Mouse (Mus musculus) spleen, adult 2 months (tissue): ENCODE measurements around the gene Ppp4r1. TPM values are rescaled to one million over a fixed set of nuclear protein-coding genes. Genes with fewer than 3 reads are reported as not detected.

ENCODE experiments used
- DNase-seq, 2 experiments: peaks; one replicate each; pipeline versions ENCODE4 v3.0.0 to v3.0.0-alpha.2; 2012 to 2021; ENCODE audit warnings: low spot score in 2 of 2, low read depth in 1 of 2
- H3K27ac ChIP-seq: fragments of 200-500 bp; 2 replicates; pipeline ENCODE4 v1.5.1; 2012; ENCODE audit warnings: low read length, inconsistent platforms; ENCODE audit not compliant: insufficient read depth
- H3K27me3 ChIP-seq: fragments of 200-500 bp; 2 replicates; pipeline ENCODE4 v1.6.1; 2012; ENCODE audit warnings: mild to moderate bottlenecking, moderate library complexity, low read length, inconsistent platforms; ENCODE audit not compliant: control insufficient read depth, insufficient read depth
- H3K36me3 ChIP-seq: fragments of 200-500 bp; 2 replicates; pipeline ENCODE4 v1.6.1; 2012; ENCODE audit warnings: mild to moderate bottlenecking, low read length, inconsistent platforms; ENCODE audit not compliant: control insufficient read depth, insufficient read depth
- H3K4me1 ChIP-seq: fragments of 200-500 bp; 2 replicates; pipeline ENCODE4 v1.6.1; 2011; ENCODE audit warnings: inconsistent platforms; ENCODE audit not compliant: control insufficient read depth, insufficient read depth, insufficient read length
- H3K4me3 ChIP-seq: fragments of 200-500 bp; 2 replicates; pipeline ENCODE4 v1.5.1; 2011; ENCODE audit warnings: mild to moderate bottlenecking, inconsistent platforms; ENCODE audit not compliant: insufficient read depth, insufficient read length; ENCODE audit errors: extremely low read depth
- CTCF ChIP-seq: fragments of 200-500 bp; IDR thresholded peaks from 2 replicates; pipeline ENCODE4 v1.5.1; 2011; ENCODE audit warnings: mild to moderate bottlenecking, inconsistent platforms; ENCODE audit not compliant: insufficient read depth, insufficient read length, insufficient replicate concordance; ENCODE audit errors: extremely low read depth
- POLR2A ChIP-seq: fragments of 200-500 bp; IDR thresholded peaks from 2 replicates; pipeline ENCODE4 v1.6.1; 2011; ENCODE audit warnings: low read depth, low read length, inconsistent platforms
- WGBS: fragments of 180-500 bp; shearing (Covaris S2); methylation state at CpG from one replicate; pipeline ENCODE4 v1.1.7; 2018; 5-methylcytosine and 5-hydroxymethylcytosine counted together
- polyA plus RNA-seq: library from polyadenylated mRNA; depleted of rRNA; stranded (reverse); fragments of >200 nt; gene quantifications from 2 replicates; pipeline ENCODE4 v1.2.3, GENCODE M21; 2012

The Ppp4r1 gene
- polyA plus RNA-seq, 1 experiment, result 23.1 TPM

GRCm38 (mm10) chr17:65771951-65772934, 10.1 kb upstream of the Ppp4r1 start, which contains the start of gene Rab31:
Gene Rab31, minus strand, starts transcription at chr17:65772752.
- Histone ChIP-seq H3K36me3 (no peaks in the 10 kb centered on the region), H3K27ac (0 out of 2 replicates have a peak within 1 kb of the TSS, but pooled peaks have one; percentile 14), H3K4me3 (peak within 1 kb of the TSS; percentile 66), H3K4me1 (peaks cover 22% of the 10 kb centered on the region), H3K27me3 (peaks cover 2% of the 10 kb centered on the region; the same call in 1 of the 2 replicates)
- TF ChIP-seq CTCF (no peak), POLR2A (no peak)
- DNase-seq, result peak in 1 of 2 experiments; percentile 70
- WGBS, result 2% methylated on average over 73 of the region's 75 CpGs

GRCm38 (mm10) chr17:65773617-65774016, 8.8 kb upstream of the Ppp4r1 start:
- H3K4me3 ChIP-seq, result no peak overlapping the region
- 78% methylated on average over 4 of the region's 4 CpGs for WGBS
- no peak for TF ChIP-seq CTCF
- no peak for TF ChIP-seq POLR2A
- no peak overlapping the region for H3K27ac ChIP-seq
- DNase-seq, result no peak
- peaks cover 2% of the 10 kb centered on the region; the same call in 1 of the 2 replicates for H3K27me3 ChIP-seq
- no peaks in the 10 kb centered on the region for H3K36me3 ChIP-seq
- H3K4me1 ChIP-seq, result peaks cover 22% of the 10 kb centered on the region

- no peak for DNase-seq
- TF ChIP-seq POLR2A (no peak), CTCF (no peak)
- peaks cover 2% of the 10 kb centered on the region; the same call in 1 of the 2 replicates for H3K27me3 ChIP-seq
- no peaks in the 10 kb centered on the region for H3K36me3 ChIP-seq
- H3K4me1 ChIP-seq, result peaks cover 19% of the 10 kb centered on the region
- H3K27ac ChIP-seq, result no peak overlapping the region
- 77% methylated on average over 7 of the region's 7 CpGs for WGBS
- no peak overlapping the region for H3K4me3 ChIP-seq
Observed at GRCm38 (mm10) chr17:65774439-65774838, 7.9 kb upstream of the Ppp4r1 start.

- H3K4me1 ChIP-seq, result peaks cover 9% of the 10 kb centered on the region
- no peaks in the 10 kb centered on the region for H3K36me3 ChIP-seq
- no peak for DNase-seq
- no peak overlapping the region for H3K27ac ChIP-seq
- no peak overlapping the region for H3K4me3 ChIP-seq
- 96% methylated on average over 1 of the region's 1 CpGs for WGBS
- peaks cover 2% of the 10 kb centered on the region; the same call in 1 of the 2 replicates for H3K27me3 ChIP-seq
- TF ChIP-seq CTCF (no peak), POLR2A (no peak)
Observed at GRCm38 (mm10) chr17:65776228-65776627, 6.1 kb upstream of the Ppp4r1 start.

- Histone ChIP-seq H3K27me3 (no peaks in the 10 kb centered on the region), H3K4me1 (peaks cover 11% of the 10 kb centered on the region), H3K36me3 (no peaks in the 10 kb centered on the region), H3K4me3 (no peak overlapping the region), H3K27ac (no peak overlapping the region)
- DNase-seq, result no peak
- TF ChIP-seq CTCF, result no peak
- TF ChIP-seq POLR2A, result no peak
- 85% methylated on average over 4 of the region's 4 CpGs for WGBS
Observed at GRCm38 (mm10) chr17:65777461-65777860, 4.9 kb upstream of the Ppp4r1 start.

GRCm38 (mm10) chr17:65780970-65781369, 1.4 kb upstream of the Ppp4r1 start:
- 96% methylated on average over 2 of the region's 2 CpGs for WGBS
- no peaks in the 10 kb centered on the region for H3K27me3 ChIP-seq
- H3K27ac ChIP-seq, result no peak overlapping the region
- TF ChIP-seq CTCF (no peak), POLR2A (no peak)
- H3K4me3 ChIP-seq, result no peak overlapping the region
- DNase-seq, result no peak
- peaks cover 9% of the 10 kb centered on the region for H3K4me1 ChIP-seq
- H3K36me3 ChIP-seq, result no peaks in the 10 kb centered on the region
